8 mouse cellular contexts compared by ENCODE assay signal in genomic region chr7:97081242-97081958, GRCm38 (mm10). TPM values are rescaled to one million over a fixed set of nuclear protein-coding genes. Genes with fewer than 3 reads are reported as not detected.
DNase-seq lines count a peak whose midpoint lies in the region; ATAC-seq and TF ChIP-seq lines count a peak whose summit lies in the region.

Gene Gab2 (plus strand): TSS chr7:97081586.

- in situ Hi-C loops in ES-E14 (cut with MboI; ENCODE audit: low sequenced_read_pairs in 2 of 2, unreplicated experiment in 2 of 2), result loop anchor here in 1 of 2 experiments (10.0 kb wide), 1 partner anchor 107 kb away; no protein-coding TSS in a partner anchor

- H3K27ac ChIP-seq in ES-E14 (ENCODE audit: insufficient read depth, low read depth, low read length, poor library complexity, severe bottlenecking), result no peak within 1 kb of the TSS
- peak within 1 kb of the TSS; percentile 85 for H3K27ac ChIP-seq in forebrain, embryonic 15.5 days (replicated peaks)
- peak within 1 kb of the TSS; percentile 91 for H3K27ac ChIP-seq in layer of hippocampus, adult 2 months
- peak within 1 kb of the TSS; percentile 96 for H3K27ac ChIP-seq in lung, embryonic 15.5 days
- peak within 1 kb of the TSS; percentile 73 for H3K27ac ChIP-seq in olfactory bulb, adult 2 months (ENCODE audit: insufficient read depth, low read depth, low read length)

- H3K36me3 ChIP-seq in ES-E14 (ENCODE audit: control insufficient read depth, insufficient read depth, low read length, poor library complexity, severe bottlenecking), result no peaks in the 10 kb centered on the region
- H3K36me3 ChIP-seq in forebrain, embryonic 15.5 days, result no peaks in the 10 kb centered on the region
- H3K36me3 ChIP-seq in lung, embryonic 15.5 days, result no peaks in the 10 kb centered on the region

- no peaks in the 10 kb centered on the region for H3K9me3 ChIP-seq in ES-E14 (ENCODE audit: control insufficient read depth, insufficient read depth, low read depth, low read length)
- H3K9me3 ChIP-seq in forebrain, embryonic 15.5 days, result no peaks in the 10 kb centered on the region
- H3K9me3 ChIP-seq in lung, embryonic 15.5 days, result no peaks in the 10 kb centered on the region

- WGBS in forebrain, embryonic 15.5 days, result 2% methylated on average over 42 of the region's 83 CpGs
- under 1% methylated on average over 61 of the region's 83 CpGs for WGBS in lung, embryonic 15.5 days
- under 1% methylated on average over 61 of the region's 83 CpGs for WGBS in olfactory bulb, adult 2 months

- H3K9ac ChIP-seq in ES-E14 (ENCODE audit: insufficient read depth, low read depth, low read length, poor library complexity, severe bottlenecking), result peak within 1 kb of the TSS; percentile 43
- H3K9ac ChIP-seq in forebrain, embryonic 15.5 days (replicated peaks), result peak within 1 kb of the TSS; percentile 92
- H3K9ac ChIP-seq in lung, embryonic 15.5 days, result peak within 1 kb of the TSS; percentile 97

- no peak for TF ChIP-seq CTCF in layer of hippocampus, adult 2 months (conservative IDR thresholded peaks at IDR 0.05)
- TF ChIP-seq CTCF in olfactory bulb, adult 2 months (IDR thresholded peaks at IDR 0.05; ENCODE audit: insufficient read depth, low read depth, low read length), result no peak

- peak within 1 kb of the TSS; percentile 74 for H3K4me3 ChIP-seq in ES-E14 (ENCODE audit: insufficient read depth in 1 of 2, low read depth in 1 of 2, low read length in 2 of 2, poor library complexity in 1 of 2, severe bottlenecking in 1 of 2)
- peak within 1 kb of the TSS; percentile 72 for H3K4me3 ChIP-seq in forebrain, embryonic 15.5 days
- peak within 1 kb of the TSS; percentile 84 for H3K4me3 ChIP-seq in layer of hippocampus, adult 2 months
- H3K4me3 ChIP-seq in lung, embryonic 15.5 days, result peak within 1 kb of the TSS; percentile 98
- H3K4me3 ChIP-seq in olfactory bulb, adult 2 months (ENCODE audit: insufficient read depth, low read depth, low read length), result peak within 1 kb of the TSS; percentile 96

- peak; percentile 40; the same call in 1 of the 2 replicates for TF ChIP-seq POLR2A in olfactory bulb, adult 2 months (IDR thresholded peaks at IDR 0.05; ENCODE audit: insufficient read depth, low read depth, low read length)

- H3K27me3 ChIP-seq in forebrain, embryonic 15.5 days, result no peaks in the 10 kb centered on the region
- no peaks in the 10 kb centered on the region for H3K27me3 ChIP-seq in lung, embryonic 15.5 days

- ATAC-seq in forebrain, embryonic 15.5 days (replicated peaks), result peak; percentile 82
- peak; percentile 81 for ATAC-seq in lung, embryonic 15.5 days (ENCODE audit: borderline replicate concordance, extremely low read depth, low FRiP score, low TSS enrichment)

- intact Hi-C loops in heart, postnatal 14 days (cut with DNase I), result no loop called here

- no peaks in the 10 kb centered on the region for H3K4me1 ChIP-seq in ES-E14 (ENCODE audit: control insufficient read depth in 2 of 2, insufficient read depth in 2 of 2, low read length in 2 of 2, poor library complexity in 1 of 2)
- peaks cover 24% of the 10 kb centered on the region for H3K4me1 ChIP-seq in forebrain, embryonic 15.5 days
- peaks cover 37% of the 10 kb centered on the region for H3K4me1 ChIP-seq in lung, embryonic 15.5 days
- peaks cover 14% of the 10 kb centered on the region for H3K4me1 ChIP-seq in olfactory bulb, adult 2 months (ENCODE audit: control insufficient read depth, insufficient read depth, low read length)

- peak; percentile 31 for DNase-seq in ES-E14 (ENCODE audit: low read depth, low spot score)
- peak; percentile 29 for DNase-seq in cerebellum, adult 11-12 months
- peak; percentile 85 to 89 for DNase-seq in heart, postnatal 14 days
- DNase-seq in layer of hippocampus, adult 2 months (ENCODE audit: low spot score in 2 of 2), result peak; percentile 39 to 49
- peak; percentile 73 for DNase-seq in thymus, postnatal 0 days (ENCODE audit: low spot score)

- peak within 1 kb of the TSS; percentile 78 for H3K4me2 ChIP-seq in forebrain, embryonic 15.5 days (replicated peaks)
- peak within 1 kb of the TSS; percentile 87 for H3K4me2 ChIP-seq in lung, embryonic 15.5 days

TF ChIP-seq in ES-E14, 5 proteins besides CTCF, POLR2A, EP300 and RAD21:
- no peak for TF ChIP-seq ZC3H11A (IDR thresholded peaks at IDR 0.05; ENCODE audit: borderline replicate concordance, low read depth, low read length)
- TF ChIP-seq MAFK (IDR thresholded peaks at IDR 0.05; ENCODE audit: insufficient read depth, low read depth, low read length), result no peak
- no peak for TF ChIP-seq HCFC1 (IDR thresholded peaks at IDR 0.05; ENCODE audit: borderline replicate concordance, insufficient read depth, low read length)
- no peak for TF ChIP-seq CHD2 (IDR thresholded peaks at IDR 0.05; ENCODE audit: low read depth, low read length)
- no peak for TF ChIP-seq ZNF384 (IDR thresholded peaks at IDR 0.05; ENCODE audit: low read depth, low read length)

RNA-seq across cellular contexts. Expression of gene Gab2, which starts in this region (rescaled TPM):
- 0.53 and 1.1 TPM in 2 replicates for total RNA-seq in ES-E14 (2012; rRNA removed)
- polyA plus RNA-seq in forebrain, embryonic 15.5 days (2015; fragmentation: Nextera tagmentation; extraction: Ambion mirVana), result 13.2 and 13.9 TPM in 2 replicates
- total RNA-seq in heart, postnatal 14 days (2021), result 10 to 100 TPM; 16.9 to 20.9 TPM
- 10 to 100 TPM; 12.2 to 13.6 TPM for total RNA-seq in layer of hippocampus, adult 2 months (2021)
- 9.0 and 9.1 TPM in 2 replicates for polyA plus RNA-seq in lung, embryonic 15.5 days (2015; fragmentation: Nextera tagmentation; extraction: Ambion mirVana)
- not detected in 2 replicates for polyA plus RNA-seq in olfactory bulb, adult 2 months (2012; ENCODE audit: insufficient read depth, insufficient read length, low replicate concordance, missing spikeins)
- 1.2 and 1.4 TPM in 2 replicates for polyA plus RNA-seq in thymus, postnatal 0 days (2015; fragmentation: Nextera tagmentation; extraction: Ambion mirVana)

Comparison
In these comparisons a context has a peak if more than half of its experiments do, and no peak if none do; other contexts are left out.
1. DNase-seq: peak in every context shown above with its lines; median percentile 87 in heart, postnatal 14 days; 73 in thymus, postnatal 0 days; 44 in layer of hippocampus, adult 2 months; 31 in ES-E14; 29 in cerebellum, adult 11-12 months.
2. H3K9ac ChIP-seq: peak in every context shown above with its lines; median percentile 97 in lung, embryonic 15.5 days; 92 in forebrain, embryonic 15.5 days; 43 in ES-E14.